Mouse (Mus musculus): ENCODE measurements around the gene Cmas.

Gene Cmas

DNA sequence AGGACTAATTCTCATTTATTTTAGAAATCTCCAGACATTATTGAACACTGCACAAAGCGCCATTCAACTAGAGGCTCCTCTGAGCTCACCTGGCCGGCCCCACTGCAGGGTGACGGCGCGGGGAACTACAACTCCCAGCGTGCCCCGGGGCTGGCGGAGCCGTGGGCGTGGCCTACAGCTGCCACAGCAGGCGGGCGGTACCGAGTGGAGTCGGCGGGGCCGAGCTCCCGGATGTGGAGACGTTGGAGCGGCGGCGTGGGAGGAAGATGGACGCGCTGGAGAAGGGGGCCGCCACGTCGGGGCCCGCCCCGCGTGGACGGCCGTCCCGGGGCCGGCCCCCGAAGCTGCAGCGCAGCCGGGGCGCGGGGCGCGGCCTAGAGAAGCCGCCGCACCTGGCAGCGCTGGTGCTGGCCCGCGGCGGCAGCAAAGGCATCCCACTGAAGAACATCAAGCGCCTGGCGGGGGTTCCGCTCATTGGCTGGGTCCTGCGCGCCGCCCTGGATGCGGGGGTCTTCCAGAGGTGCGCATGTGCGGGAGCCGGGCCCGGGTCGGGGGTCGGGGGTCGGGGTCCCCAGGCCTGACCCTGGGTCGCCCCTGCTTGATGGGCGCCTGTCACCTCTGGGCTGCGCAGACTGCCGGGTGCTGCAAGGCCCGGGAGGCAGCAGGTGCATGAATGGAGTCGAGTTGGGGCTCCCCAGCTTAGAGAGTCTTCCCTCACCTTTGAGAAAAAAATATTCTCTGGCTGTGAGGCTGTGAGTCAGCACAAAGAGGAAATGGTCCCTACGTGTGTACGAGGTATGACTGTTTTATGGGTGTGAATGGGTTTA lies at the start of gene Cmas:
Cmas (plus strand) TSS at position 180 of the 827 bp plus-strand sequence.
- in situ Hi-C loops (cut with MboI, MseI): no loop called here

DNA sequence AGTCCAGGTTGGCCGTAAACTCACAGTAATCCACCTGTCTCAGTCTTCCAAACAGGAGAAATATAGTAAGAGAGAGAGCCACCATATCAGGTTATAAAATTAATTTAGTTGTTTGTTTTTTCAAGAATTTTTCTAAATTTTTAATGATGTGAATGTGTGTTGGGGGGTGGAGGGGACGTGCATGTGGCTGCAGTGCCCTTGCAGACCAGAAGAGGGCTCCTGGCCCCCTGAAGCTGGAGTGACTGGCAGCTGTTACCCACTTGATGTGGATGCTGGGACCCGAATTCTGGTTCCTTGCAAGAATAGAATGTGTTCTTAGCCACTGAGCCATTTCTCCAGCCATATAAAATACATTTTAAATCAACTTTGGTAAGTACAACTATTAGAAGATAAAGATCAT lies 49.8 kb upstream of the Cmas start:
- in situ Hi-C loops (cut with MboI, MseI): no loop called here

DNA sequence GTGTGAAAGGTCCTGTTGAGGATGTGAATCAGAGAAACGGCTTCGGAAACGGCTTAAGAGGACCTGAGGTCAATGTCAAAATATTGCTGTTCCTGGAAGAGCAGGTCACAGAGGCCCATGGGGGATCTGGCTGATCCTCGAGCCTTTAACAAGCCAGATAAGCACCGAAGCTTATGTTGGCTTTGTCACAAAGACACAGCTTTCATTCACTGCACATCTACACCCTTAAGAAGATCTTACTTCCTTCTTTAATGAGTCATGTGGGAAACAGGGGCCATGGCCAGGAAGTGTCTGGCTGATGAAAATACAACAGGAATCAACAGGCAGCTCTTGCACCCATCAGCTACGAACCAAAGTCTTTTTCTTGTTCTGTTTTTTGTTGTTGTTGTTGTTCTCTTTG lies 48.1 kb upstream of the Cmas start:
- in situ Hi-C loops (cut with MboI, MseI): no loop called here

DNA sequence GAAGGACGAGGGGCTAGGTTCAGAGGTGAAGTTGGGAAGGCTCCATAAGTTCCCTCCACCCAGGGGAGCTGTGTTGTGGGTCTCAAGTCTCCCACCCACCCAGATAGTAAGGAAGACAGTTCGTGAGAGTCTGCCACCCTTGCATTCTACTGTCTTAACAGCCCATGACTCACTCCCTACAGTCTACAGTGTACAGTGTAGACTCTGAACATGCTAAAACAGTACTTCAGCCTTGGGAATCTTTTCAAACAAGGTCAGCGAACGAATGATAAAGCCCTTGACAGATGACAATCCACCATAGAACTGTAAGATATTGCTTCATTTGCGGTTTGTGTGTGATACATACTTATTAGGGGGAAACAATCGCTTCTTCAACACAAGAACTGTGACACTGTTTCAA lies 45.8 kb upstream of the Cmas start:
- in situ Hi-C loops (cut with MboI, MseI): no loop called here

DNA sequence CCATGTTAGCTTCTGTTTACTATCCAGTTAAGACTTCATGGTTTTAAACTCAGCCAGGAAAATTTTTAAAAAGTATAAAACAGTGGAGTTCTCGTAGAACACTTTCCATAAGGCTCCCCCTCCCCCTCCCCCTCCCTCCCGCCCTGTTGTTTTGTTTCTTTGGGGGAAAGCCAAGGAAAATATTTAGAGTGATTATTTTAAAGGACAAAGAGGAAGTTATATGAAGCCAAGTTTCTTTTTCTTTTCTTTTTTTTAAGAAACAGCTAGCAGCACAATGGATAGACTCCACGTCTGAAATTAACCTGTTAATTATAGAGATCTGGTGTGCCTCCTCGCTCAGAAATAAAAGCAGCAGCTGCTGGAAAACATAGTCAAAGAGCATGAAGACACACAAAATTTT lies 45.4 kb upstream of the Cmas start:
- in situ Hi-C loops (cut with MboI, MseI): no loop called here

DNA sequence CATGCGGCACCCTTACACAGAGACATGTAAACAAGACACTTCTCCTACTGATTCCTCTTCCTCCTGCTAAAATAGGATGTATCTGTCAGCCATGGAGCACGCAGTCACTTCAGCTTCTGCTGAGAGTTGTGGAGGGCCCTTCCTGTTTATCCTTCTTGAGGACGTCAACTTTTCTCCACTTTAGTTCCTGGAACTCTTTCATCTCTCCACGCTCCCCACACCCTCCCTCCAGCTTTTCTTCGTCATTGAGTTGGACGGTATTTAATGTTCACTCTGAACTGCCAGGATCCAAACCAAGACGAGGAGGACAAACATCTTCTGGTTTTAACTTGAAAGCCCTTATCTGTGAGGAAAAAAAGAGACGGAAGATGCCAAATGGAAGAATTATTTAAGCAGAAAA lies 41.5 kb upstream of the Cmas start:
- in situ Hi-C loops (cut with MboI, MseI): no loop called here

DNA sequence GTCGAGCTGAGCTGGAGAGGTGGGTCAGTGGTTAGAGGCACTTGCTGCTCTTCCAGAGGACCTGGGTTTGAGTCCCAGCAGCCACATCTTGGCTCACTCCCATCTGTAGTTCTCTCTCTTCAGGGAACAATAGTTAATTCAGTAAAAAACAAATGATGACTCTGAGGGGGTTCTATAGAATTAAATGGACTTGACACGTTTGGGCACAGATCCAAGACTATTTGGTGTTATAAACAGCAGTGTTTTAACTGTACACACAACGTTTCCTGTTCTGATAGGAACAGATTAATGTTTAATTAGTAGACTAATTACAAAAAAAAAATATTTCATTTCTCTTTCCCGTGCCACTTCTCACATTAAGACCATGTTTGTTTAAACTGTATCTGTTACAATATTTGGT lies 39.3 kb upstream of the Cmas start:
- in situ Hi-C loops (cut with MboI, MseI): no loop called here

DNA sequence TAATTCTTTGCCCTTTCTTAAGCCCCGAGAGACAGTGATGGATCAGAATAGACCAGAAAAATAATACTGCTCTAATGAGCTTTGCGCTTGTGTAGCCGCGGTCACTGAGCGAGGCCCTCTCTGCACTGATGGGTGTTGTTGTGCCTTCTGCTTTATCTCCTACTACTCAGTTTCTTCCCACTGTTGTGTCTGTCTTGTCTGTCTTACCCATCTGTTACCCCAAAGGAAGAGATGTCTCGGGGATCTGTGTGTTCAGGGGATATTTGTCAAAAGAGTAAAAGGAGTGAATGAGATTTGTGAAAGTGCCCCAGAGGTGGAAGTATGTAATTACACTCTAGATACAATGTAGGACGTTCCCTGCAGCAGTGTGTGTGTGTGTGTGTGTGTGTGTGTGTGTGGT lies 38.3 kb upstream of the Cmas start:
- in situ Hi-C loops (cut with MboI, MseI): no loop called here

DNA sequence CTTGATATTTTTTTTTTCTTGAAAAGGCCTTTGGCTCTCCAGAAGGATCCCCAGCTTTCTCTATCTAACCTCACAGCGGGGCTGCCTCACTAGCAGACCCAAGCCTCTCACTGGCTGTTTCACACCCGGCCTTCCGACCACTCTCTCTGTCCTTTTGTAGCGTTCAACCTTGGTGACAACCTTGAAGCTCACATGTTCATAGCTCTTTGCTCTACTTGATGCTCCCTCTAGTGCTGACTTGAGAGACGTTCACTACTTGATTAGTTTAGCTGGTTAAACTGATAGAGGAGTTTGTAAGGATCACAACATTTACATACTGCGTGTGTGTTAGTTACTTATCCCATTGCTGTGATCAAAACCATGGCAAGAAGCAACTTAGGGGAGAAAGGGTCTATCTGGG lies 35.8 kb upstream of the Cmas start:
- in situ Hi-C loops (cut with MboI, MseI): no loop called here

DNA sequence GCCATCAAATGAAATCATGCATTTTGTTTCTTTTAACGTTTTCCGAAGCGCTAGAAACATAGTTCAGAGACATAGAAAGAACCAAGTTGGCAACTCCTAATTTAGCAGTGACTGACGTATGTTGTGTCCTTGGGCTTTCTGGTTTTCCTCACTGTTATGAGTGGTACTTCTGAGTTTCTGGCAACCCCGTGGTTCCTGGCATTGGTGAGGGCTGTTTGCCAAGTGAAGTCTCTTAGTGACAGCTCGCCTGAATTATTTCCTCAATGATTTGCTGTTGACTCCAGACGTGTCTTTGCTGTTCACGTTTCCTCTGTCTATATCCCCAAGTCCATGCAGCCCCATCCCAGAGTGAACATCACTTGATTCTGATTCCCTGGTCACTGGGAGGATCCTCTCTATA lies 34.8 kb upstream of the Cmas start:
- in situ Hi-C loops (cut with MboI, MseI): no loop called here

DNA sequence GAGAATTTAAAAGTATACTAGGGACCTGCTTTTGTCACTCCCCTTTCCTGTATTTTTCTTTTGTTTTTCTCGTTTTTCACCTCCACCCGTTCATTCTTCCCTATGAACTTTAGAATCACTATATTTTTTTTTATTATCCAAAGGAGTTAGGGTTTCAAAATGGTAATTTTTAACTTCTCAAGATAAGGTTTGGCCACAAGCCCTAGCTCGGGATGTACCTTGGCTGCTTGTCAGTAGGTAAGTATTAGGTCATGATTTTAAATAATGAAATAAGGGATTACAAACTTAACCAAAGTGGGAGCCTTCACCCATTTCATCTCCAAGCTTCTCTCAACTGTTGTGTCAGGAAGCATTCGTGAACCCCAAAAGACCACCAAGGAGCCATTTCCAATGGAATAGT lies 30.5 kb upstream of the Cmas start:
- in situ Hi-C loops (cut with MboI, MseI): no loop called here

DNA sequence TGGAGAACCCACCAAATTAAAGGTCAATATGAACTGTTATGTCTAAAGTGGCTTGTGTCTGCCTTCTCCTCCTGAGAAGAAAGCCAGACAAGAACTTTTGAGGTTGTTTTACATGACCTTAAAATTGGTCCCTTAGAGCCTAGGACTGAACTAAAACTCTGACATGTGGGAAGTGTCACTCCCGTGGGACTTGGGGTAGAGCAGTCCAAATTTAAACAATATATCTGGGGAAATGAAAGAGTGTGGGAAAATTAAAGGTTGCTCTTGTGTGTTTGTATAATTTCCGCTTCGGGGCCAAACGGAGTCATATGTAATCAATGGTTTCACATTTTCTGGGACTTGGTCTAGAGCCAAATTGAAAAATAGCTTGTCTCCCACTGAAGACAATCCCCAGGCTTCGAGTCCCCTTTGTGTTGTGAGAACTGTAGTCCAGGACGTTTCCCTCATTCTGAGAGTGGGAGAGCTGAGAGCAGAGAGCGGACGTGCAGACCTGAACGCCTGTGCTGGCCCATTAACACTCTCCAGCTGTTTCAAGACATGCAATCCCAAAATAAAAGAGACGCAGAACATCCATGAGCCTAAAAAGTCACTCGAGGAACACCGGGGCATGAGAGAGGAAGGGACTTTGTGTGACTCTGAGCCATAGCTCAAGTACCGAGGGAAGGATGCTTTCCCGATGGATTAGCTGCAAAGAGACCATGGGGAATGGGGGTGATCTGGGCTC lies 23.8 kb upstream of the Cmas start:
- in situ Hi-C loops (cut with MboI, MseI): loop anchor here in 1 of 2 experiments (5.0 kb wide), 1 partner anchor 205 kb away; no protein-coding TSS in a partner anchor

DNA sequence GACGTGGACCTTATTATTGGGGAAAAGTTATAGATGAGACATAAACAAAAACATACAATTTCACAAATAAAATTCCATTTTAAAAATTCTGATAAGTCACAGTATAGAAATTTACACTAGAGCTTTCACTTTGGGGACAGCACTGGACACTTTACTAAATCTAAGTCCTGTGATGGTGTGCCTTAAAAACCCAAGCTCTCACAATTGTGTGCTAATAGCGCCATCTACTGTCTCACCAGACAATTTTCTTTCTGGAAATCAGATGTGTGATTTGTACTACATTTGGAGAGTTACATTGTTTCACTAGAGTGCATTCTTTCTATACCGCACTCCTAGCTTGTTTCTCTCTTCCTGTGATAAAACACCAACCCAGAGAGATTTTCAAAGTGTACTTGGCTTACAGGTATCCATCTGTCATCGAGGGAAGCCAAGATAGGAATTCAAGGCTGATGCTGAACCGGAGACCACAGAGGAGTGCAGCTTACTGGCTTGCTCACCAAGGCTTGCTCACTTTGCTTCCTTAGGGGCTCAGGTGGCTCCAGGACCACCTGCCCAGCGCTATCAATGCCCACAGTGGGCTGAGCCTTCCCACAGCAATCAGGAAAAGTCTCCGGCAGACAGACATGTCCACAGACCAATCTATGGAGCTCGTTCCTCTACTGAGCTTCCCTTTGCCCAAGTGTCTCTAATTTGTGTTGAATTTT lies 21.0 kb upstream of the Cmas start:
- in situ Hi-C loops (cut with MboI, MseI): loop anchor here in 1 of 2 experiments (5.0 kb wide), 1 partner anchor 213 kb away; no protein-coding TSS in a partner anchor

DNA sequence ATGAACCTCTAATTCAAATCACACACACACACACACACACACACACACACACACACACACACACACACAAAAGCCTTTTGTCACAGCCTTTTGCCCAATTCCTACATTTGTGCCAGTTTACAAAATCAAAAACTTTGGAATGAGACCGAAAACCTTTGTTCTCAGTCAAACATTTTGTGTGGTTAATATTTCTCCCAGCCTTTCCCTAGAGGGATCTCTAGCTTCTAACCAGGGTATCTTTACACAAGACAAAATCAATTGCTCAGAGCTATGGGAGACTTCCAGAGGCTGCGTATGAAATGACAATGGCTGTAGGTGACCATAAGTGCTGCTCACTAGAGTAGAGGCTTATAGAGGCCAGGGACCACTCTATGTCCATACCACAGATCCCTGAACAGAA lies 18.3 kb upstream of the Cmas start:
- in situ Hi-C loops (cut with MboI, MseI): loop anchor here in 1 of 2 experiments (5.0 kb wide), 1 partner anchor 216 kb away; no protein-coding TSS in a partner anchor

DNA sequence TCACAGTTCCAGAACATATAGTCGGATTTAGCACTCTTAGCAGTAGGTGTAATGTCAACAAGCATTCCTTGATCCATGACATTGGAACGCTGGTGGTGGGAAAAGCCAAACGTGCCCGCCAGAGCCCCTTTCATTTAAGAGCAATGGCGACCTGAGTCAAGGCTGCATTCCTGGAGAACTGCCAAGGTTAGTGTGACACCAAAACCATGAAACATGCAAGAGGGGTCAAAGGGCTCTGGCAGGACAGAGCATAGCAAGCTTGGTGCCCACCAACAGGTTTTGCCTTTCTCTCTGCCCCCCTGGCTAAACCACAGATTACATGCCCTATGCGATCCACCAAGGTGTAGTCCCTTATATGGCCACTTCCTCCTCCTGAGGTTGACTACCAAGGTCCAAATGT lies 17.8 kb upstream of the Cmas start:
- in situ Hi-C loops (cut with MboI, MseI): loop anchor here in 1 of 2 experiments (5.0 kb wide), 1 partner anchor 216 kb away; no protein-coding TSS in a partner anchor

DNA sequence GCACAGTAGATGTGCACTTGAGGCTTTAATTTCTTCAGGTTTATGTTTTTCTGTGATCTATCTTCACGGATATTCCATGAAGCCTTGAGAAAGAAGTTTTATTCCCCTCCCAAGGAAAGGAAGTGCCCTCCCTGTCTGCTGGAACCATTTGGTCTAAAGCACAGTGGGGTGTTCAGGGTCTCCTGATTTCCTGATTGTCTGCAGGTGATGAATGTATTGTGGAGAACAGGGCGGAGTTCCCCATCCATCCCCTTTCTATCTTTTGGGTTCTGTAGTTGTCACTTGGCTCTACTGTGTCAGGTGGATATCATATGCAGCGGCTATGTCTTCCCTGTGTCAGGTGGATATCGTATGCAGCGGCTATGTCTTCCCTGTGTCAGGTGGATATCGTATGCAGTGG lies 14.7 kb upstream of the Cmas start:
- in situ Hi-C loops (cut with MboI, MseI): no loop called here

DNA sequence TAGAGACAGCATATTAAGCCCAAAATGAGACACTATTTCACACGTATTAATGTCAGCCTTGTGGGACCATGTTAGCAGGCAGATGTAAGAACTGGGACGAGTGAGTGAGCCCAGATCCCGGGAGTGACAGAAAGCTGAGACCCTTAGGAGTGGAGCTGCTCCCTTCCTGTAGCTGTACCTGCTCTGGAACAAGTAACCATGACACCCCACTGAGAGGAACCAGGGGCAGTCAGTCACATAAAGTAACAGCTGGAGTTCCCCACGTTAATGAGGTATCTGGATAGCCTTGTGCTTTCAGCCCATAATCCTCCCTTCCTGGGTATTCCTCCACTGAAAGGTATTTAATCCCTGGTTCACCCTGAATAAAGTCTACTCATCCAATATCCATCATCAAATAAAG lies 13.3 kb upstream of the Cmas start:
- in situ Hi-C loops (cut with MboI, MseI): no loop called here

DNA sequence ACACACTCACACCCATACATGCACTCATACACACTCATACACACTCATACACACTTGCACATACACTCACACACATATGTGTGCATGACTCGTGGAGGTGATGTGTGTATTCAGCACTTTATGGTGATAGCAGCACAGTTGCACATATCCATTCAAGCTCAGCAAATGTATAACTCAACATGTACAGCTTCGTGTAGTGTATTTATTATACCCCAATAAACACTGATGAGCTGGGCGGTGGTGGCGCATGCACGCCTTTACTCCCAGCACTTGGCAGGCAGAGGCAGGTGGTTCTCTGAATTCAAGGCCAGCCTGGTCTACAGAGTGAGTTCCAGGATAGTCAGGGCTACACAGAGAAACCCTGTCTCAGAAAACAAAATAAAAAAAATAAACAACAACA lies 11.0 kb upstream of the Cmas start:
- in situ Hi-C loops (cut with MboI, MseI): no loop called here

DNA sequence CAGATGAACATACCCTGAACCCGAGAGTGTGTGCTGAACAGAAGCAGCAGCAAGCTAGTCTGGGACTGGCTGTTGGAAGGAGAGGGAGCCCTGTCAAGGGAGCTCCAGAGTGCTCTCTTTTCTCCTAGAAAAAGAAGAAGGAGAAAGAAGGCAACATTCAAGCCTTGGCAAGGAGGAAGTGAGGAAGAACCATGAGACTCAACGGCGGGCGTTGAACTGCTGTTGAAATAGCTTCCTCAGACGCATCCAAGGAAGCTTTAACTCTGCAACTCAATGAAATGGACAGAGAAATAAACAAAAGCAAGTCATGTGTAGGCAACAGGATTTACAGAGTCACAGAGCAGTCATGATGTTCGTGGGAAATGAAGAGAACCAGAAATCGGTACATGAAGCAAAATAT lies 9.7 kb upstream of the Cmas start:
- in situ Hi-C loops (cut with MboI, MseI): no loop called here

DNA sequence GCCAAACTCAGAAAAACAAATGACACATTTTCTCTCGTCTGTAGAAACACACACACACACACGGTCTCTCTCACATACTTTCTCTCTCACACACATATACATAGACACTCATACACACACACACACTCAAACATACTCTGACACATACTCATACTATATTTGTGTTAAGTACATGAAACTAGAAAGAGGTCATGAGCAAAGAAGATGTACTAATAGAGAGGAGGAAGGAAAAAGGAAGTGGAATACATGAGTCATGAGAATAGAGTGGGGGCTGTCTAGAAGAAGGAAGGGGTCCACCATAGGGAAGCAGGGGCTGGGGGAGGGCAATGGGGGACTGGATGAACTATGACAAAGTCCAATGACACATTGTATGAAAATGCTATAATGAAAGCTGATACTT lies 9.3 kb upstream of the Cmas start:
- in situ Hi-C loops (cut with MboI, MseI): no loop called here

DNA sequence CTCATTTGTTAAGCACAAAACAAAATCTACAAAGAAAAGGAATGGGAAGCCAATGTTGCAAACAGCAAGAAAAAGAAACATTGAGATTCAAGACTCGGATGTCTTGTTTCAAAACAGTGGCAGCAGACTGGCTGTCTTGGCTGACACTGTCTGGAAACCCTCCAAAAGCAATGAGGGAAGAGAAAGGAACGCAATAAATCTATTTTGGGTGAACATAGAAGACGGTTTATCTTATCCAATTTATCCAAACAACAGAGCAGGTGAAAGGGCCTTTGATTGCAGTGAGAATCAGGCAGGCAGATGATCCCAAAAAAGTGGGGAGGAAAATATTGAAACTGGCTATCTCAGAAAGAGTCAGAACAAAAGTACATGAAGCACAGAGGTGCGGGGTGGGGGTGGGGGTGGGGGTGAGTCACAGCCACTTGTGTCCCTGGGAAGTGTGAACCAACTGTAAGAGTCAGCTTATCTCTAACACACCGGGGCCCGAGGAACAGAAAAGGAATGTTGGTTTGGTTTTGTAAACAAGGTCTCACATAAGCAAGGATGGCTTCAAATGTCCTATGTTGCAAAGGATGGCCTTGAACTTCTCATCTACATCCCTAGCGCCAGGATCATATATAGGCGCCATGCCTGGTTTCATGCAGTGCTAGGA lies 8.3 kb upstream of the Cmas start:
- in situ Hi-C loops (cut with MboI, MseI): no loop called here

DNA sequence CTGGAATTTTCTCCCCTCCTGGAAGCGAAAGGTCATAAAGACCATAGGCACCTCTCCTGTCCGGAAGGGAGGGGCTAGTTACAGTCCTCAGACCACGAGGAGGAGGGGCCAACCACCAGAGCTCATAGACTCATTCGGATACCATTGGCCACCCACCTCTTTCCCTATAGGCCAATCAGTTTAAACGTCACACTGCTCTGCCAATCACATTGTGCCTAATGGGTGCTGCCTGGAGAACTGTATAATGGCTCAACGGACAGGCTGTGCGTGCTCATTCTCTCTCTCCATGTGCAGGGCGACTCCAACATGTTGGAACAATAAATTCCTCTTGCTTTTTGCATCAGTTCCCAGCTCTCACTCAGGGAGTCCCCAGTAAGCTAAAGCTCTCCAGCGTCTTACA lies 5.1 kb upstream of the Cmas start:
- in situ Hi-C loops (cut with MboI, MseI): no loop called here

All from T-helper 17 cell (primary cell).